Mouse (Mus musculus) neural tube, embryonic 11.5 days (tissue): ENCODE measurements around the gene Prr12. TPM values are rescaled to one million over a fixed set of nuclear protein-coding genes. Genes with fewer than 3 reads are reported as not detected.

Source experiments
- ATAC-seq: fragments of 200-750 bp; cut with Nextera tagmentation; 2 replicates; pipeline ENCODE4 v1.8.0; 2017; ENCODE audit warnings: moderate number of reproducible peaks, mild to moderate bottlenecking, moderate TSS enrichment, moderate library complexity; ENCODE audit not compliant: insufficient read depth, low FRiP score, low TSS enrichment
- DNase-seq: peaks from one replicate; pipeline ENCODE4 v3.0.0-alpha.2; 2015; ENCODE audit warnings: low spot score
- H3K27ac ChIP-seq: fragments of 300-500 bp; sonication (generic); 2 replicates; pipeline ENCODE4 v1.5.1; 2014; ENCODE audit warnings: low read depth, mild to moderate bottlenecking, low read length
- H3K27me3 ChIP-seq: fragments of 300-500 bp; sonication (generic); 2 replicates; pipeline ENCODE4 v1.6.1; 2014; ENCODE audit warnings: mild to moderate bottlenecking, low read length, mixed read lengths; ENCODE audit not compliant: control insufficient read depth, insufficient read depth
- H3K36me3 ChIP-seq: fragments of 300-500 bp; sonication (generic); 2 replicates; pipeline ENCODE4 v1.6.1; 2014; ENCODE audit warnings: mild to moderate bottlenecking, low read length, moderate library complexity, mixed read lengths; ENCODE audit not compliant: control insufficient read depth, insufficient read depth
- H3K4me1 ChIP-seq: fragments of 300-500 bp; sonication (generic); 2 replicates; pipeline ENCODE4 v1.6.1; 2014; ENCODE audit warnings: low read length, mixed read lengths; ENCODE audit not compliant: control insufficient read depth, insufficient read depth
- H3K4me2 ChIP-seq: fragments of 300-500 bp; sonication (generic); 2 replicates; pipeline ENCODE4 v1.6.1; 2014; ENCODE audit warnings: low read depth, mild to moderate bottlenecking, moderate library complexity
- H3K4me3 ChIP-seq: fragments of 300-500 bp; sonication (generic); 2 replicates; pipeline ENCODE4 v1.5.1; 2014; ENCODE audit warnings: low read depth, low read length
- H3K9ac ChIP-seq: fragments of 300-500 bp; sonication (generic); 2 replicates; pipeline ENCODE4 v1.6.1; 2014; ENCODE audit warnings: mild to moderate bottlenecking, low read length
- H3K9me3 ChIP-seq: fragments of 300-500 bp; sonication (generic); 2 replicates; pipeline ENCODE4 v1.6.1; 2016; ENCODE audit warnings: low read length; ENCODE audit not compliant: control insufficient read depth
- WGBS: fragments of 180-500 bp; shearing (Covaris S2); extraction: QIAGEN DNeasy Blood & Tissue Kit; methylation state at CpG from one replicate; pipeline ENCODE4 v1.1.7; 2014; 5-methylcytosine and 5-hydroxymethylcytosine counted together
- polyA plus RNA-seq: library from polyadenylated mRNA; unstranded; fragments of >200 nt; fragmentation: Nextera tagmentation; extraction: Ambion mirVana; gene quantifications from 2 replicates; pipeline ENCODE4 v1.2.1, GENCODE M21; 2014

Gene Prr12
- polyA plus RNA-seq, 1 experiment from 2014 or later, result 13.2 TPM

- Histone ChIP-seq H3K4me1 (no peaks in the 10 kb centered on the region), H3K4me2 (no peak overlapping the region), H3K9me3 (no peaks in the 10 kb centered on the region), H3K27me3 (no peaks in the 10 kb centered on the region), H3K27ac (no peak overlapping the region), H3K4me3 (no peak overlapping the region), H3K9ac (no peak overlapping the region), H3K36me3 (no peaks in the 10 kb centered on the region; the same call in 1 of the 2 replicates)
- ATAC-seq, result no peak
- DNase-seq, result no peak
- 81% methylated on average over 7 of the region's 7 CpGs for WGBS
Measured at GRCm38 (mm10) chr7:45073171-45073707, 20.6 kb upstream of the Prr12 start.

GRCm38 (mm10) chr7:45072230-45072629 is 19.5 kb upstream of the Prr12 start:
- H3K4me3 ChIP-seq, result no peak overlapping the region
- H3K4me2 ChIP-seq, result no peak overlapping the region
- no peak for DNase-seq
- ATAC-seq, result no peak
- no peaks in the 10 kb centered on the region; the same call in 1 of the 2 replicates for H3K36me3 ChIP-seq
- 88% methylated on average over 2 of the region's 2 CpGs for WGBS
- H3K9ac ChIP-seq, result no peak overlapping the region
- H3K9me3 ChIP-seq, result no peaks in the 10 kb centered on the region; the same call in 1 of the 2 replicates
- H3K4me1 ChIP-seq, result no peaks in the 10 kb centered on the region
- H3K27me3 ChIP-seq, result no peaks in the 10 kb centered on the region
- no peak overlapping the region for H3K27ac ChIP-seq

GRCm38 (mm10) chr7:45069671-45070070 is 17.0 kb upstream of the Prr12 start:
- ATAC-seq (no peak), DNase-seq (no peak)
- WGBS, result 97% methylated on average over 2 of the region's 2 CpGs
- Histone ChIP-seq H3K4me2 (no peak overlapping the region), H3K9ac (no peak overlapping the region), H3K36me3 (no peaks in the 10 kb centered on the region), H3K27ac (no peak overlapping the region), H3K4me1 (no peaks in the 10 kb centered on the region), H3K4me3 (no peak overlapping the region), H3K9me3 (no peaks in the 10 kb centered on the region; the same call in 1 of the 2 replicates), H3K27me3 (no peaks in the 10 kb centered on the region)

- Histone ChIP-seq H3K4me2 (no peak overlapping the region), H3K27me3 (no peaks in the 10 kb centered on the region), H3K4me3 (no peak overlapping the region), H3K4me1 (0 out of 2 replicates have a peak, but pooled peaks cover 4% of the 10 kb centered on the region), H3K27ac (no peak overlapping the region), H3K9ac (no peak overlapping the region), H3K36me3 (no peaks in the 10 kb centered on the region), H3K9me3 (no peaks in the 10 kb centered on the region; the same call in 1 of the 2 replicates)
- WGBS, result 28% methylated on average over 5 of the region's 5 CpGs
- peak; percentile 54 for DNase-seq
- ATAC-seq, result no peak
Measured at GRCm38 (mm10) chr7:45068000-45068318, 15.3 kb upstream of the Prr12 start.

GRCm38 (mm10) chr7:45067190-45067999 is 14.7 kb upstream of the Prr12 start:
- Histone ChIP-seq H3K36me3 (no peaks in the 10 kb centered on the region), H3K9ac (no peak overlapping the region), H3K27ac (no peak overlapping the region), H3K9me3 (no peaks in the 10 kb centered on the region; the same call in 1 of the 2 replicates), H3K27me3 (no peaks in the 10 kb centered on the region), H3K4me3 (no peak overlapping the region), H3K4me2 (no peak overlapping the region), H3K4me1 (0 out of 2 replicates have a peak, but pooled peaks cover 4% of the 10 kb centered on the region)
- DNase-seq (no peak), ATAC-seq (no peak)
- WGBS, result 76% methylated on average over 4 of the region's 4 CpGs

- H3K4me1 ChIP-seq, result peaks cover 13% of the 10 kb centered on the region; the same call in 1 of the 2 replicates
- ATAC-seq (peak; percentile 87), DNase-seq (peak; percentile 96)
- peak within 1 kb of the TSS; percentile 67; the same call in 1 of the 2 replicates for H3K27ac ChIP-seq
- H3K9ac ChIP-seq, result peak within 1 kb of the TSS; percentile 68
- H3K4me2 ChIP-seq, result peak within 1 kb of the TSS; percentile 52
- H3K9me3 ChIP-seq, result no peaks in the 10 kb centered on the region
- H3K4me3 ChIP-seq, result peak within 1 kb of the TSS; percentile 64
- no peaks in the 10 kb centered on the region for H3K36me3 ChIP-seq
- H3K27me3 ChIP-seq, result no peaks in the 10 kb centered on the region
- WGBS, result under 1% methylated on average over 31 of the region's 31 CpGs
Measured at GRCm38 (mm10) chr7:45062239-45062835, 9.7 kb upstream of the Prr12 start, which contains the start of the genes Nosip and Prrg2. TSS of gene Nosip (plus strand) at chr7:45062429. TSS of gene Prrg2 (minus strand) at chr7:45062677.

- Histone ChIP-seq H3K4me1 (peaks cover 13% of the 10 kb centered on the region; the same call in 1 of the 2 replicates), H3K4me2 (peak overlapping the region; percentile 52), H3K9me3 (no peaks in the 10 kb centered on the region), H3K9ac (peak overlapping the region; percentile 68; the same call in 1 of the 2 replicates), H3K27me3 (no peaks in the 10 kb centered on the region), H3K4me3 (peak overlapping the region; percentile 64), H3K27ac (no peak overlapping the region), H3K36me3 (no peaks in the 10 kb centered on the region)
- DNase-seq (no peak), ATAC-seq (no peak)
- WGBS, result 17% methylated on average over 11 of the region's 11 CpGs
Measured at GRCm38 (mm10) chr7:45061532-45062075, 8.9 kb upstream of the Prr12 start.

- no peak overlapping the region for H3K9ac ChIP-seq
- no peak overlapping the region for H3K4me2 ChIP-seq
- no peaks in the 10 kb centered on the region for H3K27me3 ChIP-seq
- no peak for DNase-seq
- 84% methylated on average over 6 of the region's 6 CpGs for WGBS
- H3K9me3 ChIP-seq, result no peaks in the 10 kb centered on the region
- no peak for ATAC-seq
- no peaks in the 10 kb centered on the region for H3K36me3 ChIP-seq
- peaks cover 13% of the 10 kb centered on the region; the same call in 1 of the 2 replicates for H3K4me1 ChIP-seq
- H3K4me3 ChIP-seq, result no peak overlapping the region
- H3K27ac ChIP-seq, result no peak overlapping the region
Measured at GRCm38 (mm10) chr7:45060632-45061122, 8.0 kb upstream of the Prr12 start.
